Mouse (Mus musculus) heart, embryonic 13.5 days (tissue): ENCODE measurements around the gene Polr1a. TPM values are rescaled to one million over a fixed set of nuclear protein-coding genes. Genes with fewer than 3 reads are reported as not detected.

Source experiments
- polyA plus RNA-seq: library from polyadenylated mRNA; unstranded; fragments of >200 nt; fragmentation: Nextera tagmentation; extraction: Ambion mirVana; gene quantifications from 2 replicates; pipeline ENCODE4 v1.2.1, GENCODE M21; 2015

Gene Polr1a
- polyA plus RNA-seq, 1 experiment from 2014 or later: 23.1 TPM

Other genes with a start within 250 kb of the Polr1a start
- 17.9 and 18.6 TPM in 2 replicates for gene Reep1, start 201.5 kb upstream of the Polr1a start, polyA plus RNA-seq
- gene Mrpl35, start 82.1 kb upstream of the Polr1a start, polyA plus RNA-seq: 53.1 and 60.9 TPM in 2 replicates
- 276 and 320 TPM in 2 replicates for gene Immt, start 77.7 kb upstream of the Polr1a start, polyA plus RNA-seq
- 95.2 and 102 TPM in 2 replicates for gene Ptcd3, start 303 bp upstream of the Polr1a start, polyA plus RNA-seq
- 50.2 and 50.8 TPM in 2 replicates for gene St3gal5, start 188.5 kb downstream of the Polr1a start, polyA plus RNA-seq